Comparison of ENCODE assay signal across 9 mouse cellular contexts in genomic region chr2:180894734-180895133, GRCm38 (mm10). TPM values are rescaled to one million over a fixed set of nuclear protein-coding genes. Genes with fewer than 3 reads are reported as not detected.
A peak's percentile ranks its signal among the peaks of the same experiment; 100 is the strongest.
DNase-seq lines count a peak whose midpoint lies in the region; ATAC-seq and TF ChIP-seq lines count a peak whose summit lies in the region.
"Had no signal": no experiment of that assay in that cellular context is flagged by ENCODE, and none has a peak within 500 bp of the region (broad histone marks: within the 10 kb centered on the region; RNA-seq: fewer than 3 reads in every experiment).

No protein-coding gene starts in this region.

- TF ChIP-seq CTCF in ES-Bruce4 (IDR thresholded peaks at IDR 0.05; ENCODE audit: low read depth, low read length): peak; percentile 95
- peak; percentile 99 for TF ChIP-seq CTCF in brain, embryonic 14.5 days (IDR thresholded peaks at IDR 0.05; ENCODE audit: borderline replicate concordance, extremely low read depth, insufficient read depth, insufficient read length)
- peak; percentile 84 for TF ChIP-seq CTCF in embryonic fibroblast, embryonic 13.5 days (IDR thresholded peaks at IDR 0.05; ENCODE audit: borderline replicate concordance, insufficient read depth, low read length)
- TF ChIP-seq CTCF in olfactory bulb, adult 2 months (IDR thresholded peaks at IDR 0.05; ENCODE audit: insufficient read depth, low read depth, low read length): peak; percentile 95

- peaks cover 5% of the 10 kb centered on the region for H3K4me1 ChIP-seq in ES-Bruce4 (ENCODE audit: control insufficient read depth, insufficient read depth, low read length)
- H3K4me1 ChIP-seq in embryonic fibroblast, embryonic 13.5 days (ENCODE audit: control insufficient read depth, insufficient read depth, low read length): no peaks in the 10 kb centered on the region
- H3K4me1 ChIP-seq in hindbrain, embryonic 10.5 days (replicated peaks): peaks cover 74% of the 10 kb centered on the region
- peaks cover 29% of the 10 kb centered on the region for H3K4me1 ChIP-seq in lung, embryonic 15.5 days
- peaks cover 37% of the 10 kb centered on the region for H3K4me1 ChIP-seq in olfactory bulb, adult 2 months (ENCODE audit: control insufficient read depth, insufficient read depth, low read length)

- H3K4me2 ChIP-seq in lung, embryonic 15.5 days: peak overlapping the region; percentile 74; the same call in 1 of the 2 replicates

- no peak overlapping the region for H3K27ac ChIP-seq in ES-Bruce4 (ENCODE audit: insufficient read depth, low read length)
- H3K27ac ChIP-seq in embryonic fibroblast, embryonic 13.5 days (ENCODE audit: insufficient read depth, low read length): no peak overlapping the region
- peak overlapping the region; percentile 99 for H3K27ac ChIP-seq in hindbrain, embryonic 10.5 days
- no peak overlapping the region for H3K27ac ChIP-seq in lung, embryonic 15.5 days
- peak overlapping the region; percentile 97 for H3K27ac ChIP-seq in olfactory bulb, adult 2 months (ENCODE audit: insufficient read depth, low read depth, low read length)
- H3K27ac ChIP-seq: macrophage had no signal

- TF ChIP-seq POLR2A in ES-Bruce4 (IDR thresholded peaks at IDR 0.05; ENCODE audit: insufficient read depth, low read length): no peak
- peak; percentile 56; the same call in 1 of the 2 replicates for TF ChIP-seq POLR2A in brain, embryonic 14.5 days (IDR thresholded peaks at IDR 0.05; ENCODE audit: borderline replicate concordance, extremely low read depth, insufficient read depth, insufficient read length, poor library complexity, severe bottlenecking)
- no peak for TF ChIP-seq POLR2A in embryonic fibroblast, embryonic 13.5 days (IDR thresholded peaks at IDR 0.05; ENCODE audit: low read depth, low read length)
- TF ChIP-seq POLR2A in olfactory bulb, adult 2 months (IDR thresholded peaks at IDR 0.05; ENCODE audit: insufficient read depth, low read depth, low read length): no peak

- H3K9ac ChIP-seq in ES-Bruce4 (ENCODE audit: low read depth, poor library complexity, severe bottlenecking): no peak overlapping the region
- H3K9ac ChIP-seq in lung, embryonic 15.5 days: no peak overlapping the region

- TF ChIP-seq EP300 in ES-Bruce4 (IDR thresholded peaks at IDR 0.05; ENCODE audit: insufficient read depth, low read depth, low read length): no peak

- H3K36me3 ChIP-seq in ES-Bruce4 (ENCODE audit: control insufficient read depth, insufficient read depth, low read length, poor library complexity, severe bottlenecking): no peaks in the 10 kb centered on the region
- peaks cover 15% of the 10 kb centered on the region for H3K36me3 ChIP-seq in hindbrain, embryonic 10.5 days
- no peaks in the 10 kb centered on the region for H3K36me3 ChIP-seq in lung, embryonic 15.5 days

- no peak for ATAC-seq in lung, embryonic 15.5 days (ENCODE audit: borderline replicate concordance, extremely low read depth, low FRiP score, low TSS enrichment)

- peaks cover 20% of the 10 kb centered on the region for H3K27me3 ChIP-seq in ES-Bruce4 (ENCODE audit: control insufficient read depth, insufficient read depth, low read length, poor library complexity, severe bottlenecking)
- peaks cover 63% of the 10 kb centered on the region for H3K27me3 ChIP-seq in hindbrain, embryonic 10.5 days (ENCODE audit: insufficient read depth, poor library complexity, severe bottlenecking)
- peaks cover 74% of the 10 kb centered on the region for H3K27me3 ChIP-seq in lung, embryonic 15.5 days

- 2% methylated on average over 13 of the region's 13 CpGs for WGBS in hindbrain, embryonic 10.5 days
- under 1% methylated on average over 13 of the region's 13 CpGs for WGBS in lung, embryonic 15.5 days
- under 1% methylated on average over 13 of the region's 13 CpGs for WGBS in olfactory bulb, adult 2 months

- H3K4me3 ChIP-seq in ES-Bruce4 (ENCODE audit: low read depth, low read length): peak overlapping the region; percentile 71; the same call in 1 of the 2 replicates
- H3K4me3 ChIP-seq in embryonic fibroblast, embryonic 13.5 days (ENCODE audit: insufficient read depth, low read length): no peak overlapping the region
- peak overlapping the region; percentile 92 for H3K4me3 ChIP-seq in hindbrain, embryonic 10.5 days
- H3K4me3 ChIP-seq in lung, embryonic 15.5 days: peak overlapping the region; percentile 39; the same call in 1 of the 2 replicates
- peak overlapping the region; percentile 87 for H3K4me3 ChIP-seq in olfactory bulb, adult 2 months (ENCODE audit: insufficient read depth, low read depth, low read length)

- DNase-seq in brain, embryonic 14.5 days (ENCODE audit: low read depth): peak; percentile 98
- DNase-seq in hindbrain, embryonic 10.5 days (ENCODE audit: low spot score): peak; percentile 90
- DNase-seq in layer of hippocampus, adult 8-10 months (ENCODE audit: low spot score in 2 of 2): peak; percentile 89 to 93
- DNase-seq in thymus, postnatal 10 days (ENCODE audit: low spot score in 2 of 2): peak; percentile 59 to 77

- no peaks in the 10 kb centered on the region for H3K9me3 ChIP-seq in ES-Bruce4 (replicated peaks; ENCODE audit: control insufficient read depth, insufficient read depth, low read length, poor library complexity, severe bottlenecking)
- no peaks in the 10 kb centered on the region for H3K9me3 ChIP-seq in hindbrain, embryonic 10.5 days
- H3K9me3 ChIP-seq in lung, embryonic 15.5 days: no peaks in the 10 kb centered on the region

RNA-seq across cellular contexts. Expression of gene Ythdf1, which starts 26.0 kb away (rescaled TPM):
- polyA plus RNA-seq in ES-Bruce4 (2011; ENCODE audit: insufficient read depth, insufficient read length, low read depth, missing spikeins): 103 and 112 TPM in 2 replicates
- 67.0 and 68.5 TPM in 2 replicates for polyA plus RNA-seq in brain, embryonic 14.5 days (2012; rRNA removed)
- polyA plus RNA-seq in embryonic fibroblast, embryonic 13.5 days (2011; ENCODE audit: insufficient read length, low read depth, missing spikeins): 71.0 and 85.1 TPM in 2 replicates
- 62.0 and 67.1 TPM in 2 replicates for polyA plus RNA-seq in hindbrain, embryonic 10.5 days (2016; fragmentation: Nextera tagmentation; extraction: Ambion mirVana)
- 10 to 100 TPM; 53.7 to 57.3 (median 55.3) TPM for total RNA-seq in layer of hippocampus, adult 8-10 months (2022)
- polyA plus RNA-seq in lung, embryonic 15.5 days (2015; fragmentation: Nextera tagmentation; extraction: Ambion mirVana): 54.7 and 58.1 TPM in 2 replicates
- polyA plus RNA-seq in olfactory bulb, adult 2 months (2012; ENCODE audit: insufficient read depth, insufficient read length, low replicate concordance, missing spikeins): not detected in 2 replicates

RNA-seq across cellular contexts. Expression of gene Birc7, which starts 34.1 kb away (rescaled TPM):
- polyA plus RNA-seq in ES-Bruce4 (2011; ENCODE audit: insufficient read depth, insufficient read length, low read depth, missing spikeins): 0.56 and 0.85 TPM in 2 replicates
- polyA plus RNA-seq in brain, embryonic 14.5 days (2012; rRNA removed): 0.14 and 0.26 TPM in 2 replicates
- polyA plus RNA-seq in embryonic fibroblast, embryonic 13.5 days (2011; ENCODE audit: insufficient read length, low read depth, missing spikeins): not detected in 2 replicates
- polyA plus RNA-seq in hindbrain, embryonic 10.5 days (2016; fragmentation: Nextera tagmentation; extraction: Ambion mirVana): 0.52 and 1.3 TPM in 2 replicates
- under 1 TPM in 3 of 4 experiments, not detected in 1; 0.27 to 0.48 (median 0.31) TPM for total RNA-seq in layer of hippocampus, adult 8-10 months (2022)
- polyA plus RNA-seq in lung, embryonic 15.5 days (2015; fragmentation: Nextera tagmentation; extraction: Ambion mirVana): 0.12 TPM in 1 of 2 replicates, not detected in the other
- not detected in 2 replicates for polyA plus RNA-seq in olfactory bulb, adult 2 months (2012; ENCODE audit: insufficient read depth, insufficient read length, low replicate concordance, missing spikeins)
- polyA plus RNA-seq: macrophage had no signal

RNA-seq across cellular contexts. Expression of gene Nkain4, which starts 59.8 kb away (rescaled TPM):
- polyA plus RNA-seq in ES-Bruce4 (2011; ENCODE audit: insufficient read depth, insufficient read length, low read depth, missing spikeins): 7.0 and 9.1 TPM in 2 replicates
- polyA plus RNA-seq in brain, embryonic 14.5 days (2012; rRNA removed): 63.1 and 66.1 TPM in 2 replicates
- 1.5 and 3.1 TPM in 2 replicates for polyA plus RNA-seq in embryonic fibroblast, embryonic 13.5 days (2011; ENCODE audit: insufficient read length, low read depth, missing spikeins)
- polyA plus RNA-seq in hindbrain, embryonic 10.5 days (2016; fragmentation: Nextera tagmentation; extraction: Ambion mirVana): 79.3 and 108 TPM in 2 replicates
- total RNA-seq in layer of hippocampus, adult 8-10 months (2022): 10 to 100 TPM; 51.3 to 66.2 (median 57.5) TPM
- polyA plus RNA-seq in lung, embryonic 15.5 days (2015; fragmentation: Nextera tagmentation; extraction: Ambion mirVana): 109 and 125 TPM in 2 replicates
- polyA plus RNA-seq in olfactory bulb, adult 2 months (2012; ENCODE audit: insufficient read depth, insufficient read length, low replicate concordance, missing spikeins): not detected in 2 replicates
- polyA plus RNA-seq: macrophage had no signal

Comparison
In these comparisons a context has a peak if more than half of its experiments do, and no peak if none do; other contexts are left out.
1. H3K27ac ChIP-seq: peak in hindbrain, embryonic 10.5 days (single experiment) and olfactory bulb, adult 2 months (single experiment); none in ES-Bruce4 (single experiment), embryonic fibroblast, embryonic 13.5 days (single experiment) and lung, embryonic 15.5 days (single experiment).
2. Peak in every context shown above with its lines, with median percentiles within 50 percentile points of each other: CTCF ChIP-seq and DNase-seq.